Mouse (Mus musculus): ENCODE data around the gene Sh3bgrl2. TPM values are rescaled to one million over a fixed set of nuclear protein-coding genes. Genes with fewer than 3 reads are reported as not detected.
A peak's percentile ranks its signal among the peaks of the same experiment; 100 is the strongest.
"Not testable (repeated sequence)": the region's sequence is repeated elsewhere in the genome, so short reads cannot be mapped to it uniquely, and the experiment has no call there.

The Sh3bgrl2 gene
- polyA plus RNA-seq (2015; fragmentation: Nextera tagmentation; extraction: Ambion mirVana) = 27.4 and 28.6 TPM in 2 replicates

DNA sequence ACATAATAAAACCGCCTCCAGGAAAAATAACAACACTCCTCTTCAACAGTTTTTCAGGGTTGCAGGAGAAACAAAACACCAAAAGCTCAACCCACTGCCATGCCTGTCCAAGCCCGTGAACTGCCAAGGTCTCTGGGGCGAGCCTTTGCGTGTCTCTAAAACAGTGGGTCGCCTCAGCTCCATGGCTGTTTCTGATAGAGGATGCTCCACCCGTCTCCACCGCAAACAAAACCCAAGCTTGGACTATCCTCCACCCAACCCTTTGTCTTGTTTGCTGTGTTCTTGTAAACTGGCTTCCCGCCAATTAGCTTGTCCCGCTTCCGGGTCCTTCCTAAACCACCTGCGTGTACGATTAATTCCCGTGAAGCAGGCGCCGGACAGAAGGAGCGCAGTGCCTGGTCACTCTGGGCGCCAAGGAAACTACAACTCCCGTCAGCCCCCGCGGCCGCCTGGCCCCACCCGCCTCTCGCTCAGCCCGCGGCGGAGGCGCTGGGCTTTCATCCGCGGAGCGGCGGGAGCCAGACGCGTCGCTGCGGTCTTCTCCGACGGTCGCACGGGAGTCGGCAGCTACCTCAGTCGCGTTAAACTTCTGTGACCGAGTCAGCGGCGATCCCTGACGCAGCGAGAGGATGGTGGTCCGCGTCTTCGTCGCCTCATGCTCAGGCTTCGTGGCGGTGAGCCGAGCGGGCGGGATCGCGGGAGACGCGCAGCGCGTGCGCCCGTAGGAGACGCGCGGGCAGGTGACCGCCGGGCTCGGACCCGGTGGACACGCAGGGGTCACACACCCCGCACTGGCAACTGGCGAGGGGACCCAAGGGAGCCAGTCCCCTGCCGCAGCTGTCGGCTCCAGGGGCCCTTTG is at the start of gene Sh3bgrl2:
Gene Sh3bgrl2 (plus strand): TSS at position 498 of the 860 bp plus-strand sequence.
- peak within 1 kb of the TSS; percentile 33; the same call in 1 of the 2 replicates for H3K9ac ChIP-seq
- 0 out of 2 replicates have a peak within 1 kb of the TSS, but pooled peaks have one; percentile 27 for H3K27ac ChIP-seq
- H3K9me3 ChIP-seq = no peaks in the 10 kb centered on the region
- no peaks in the 10 kb centered on the region for H3K36me3 ChIP-seq
- H3K4me2 ChIP-seq = peak within 1 kb of the TSS; percentile 83
- peak within 1 kb of the TSS; percentile 61 for H3K4me3 ChIP-seq (replicated peaks)
- H3K4me1 ChIP-seq = peaks cover 8% of the 10 kb centered on the region; the same call in 1 of the 2 replicates
- peak; percentile 87 for ATAC-seq (ENCODE audit: insufficient read depth, low FRiP score, low read depth)
- no peaks in the 10 kb centered on the region for H3K27me3 ChIP-seq (replicated peaks)
- 2% methylated on average over 76 of the region's 76 CpGs for WGBS

DNA sequence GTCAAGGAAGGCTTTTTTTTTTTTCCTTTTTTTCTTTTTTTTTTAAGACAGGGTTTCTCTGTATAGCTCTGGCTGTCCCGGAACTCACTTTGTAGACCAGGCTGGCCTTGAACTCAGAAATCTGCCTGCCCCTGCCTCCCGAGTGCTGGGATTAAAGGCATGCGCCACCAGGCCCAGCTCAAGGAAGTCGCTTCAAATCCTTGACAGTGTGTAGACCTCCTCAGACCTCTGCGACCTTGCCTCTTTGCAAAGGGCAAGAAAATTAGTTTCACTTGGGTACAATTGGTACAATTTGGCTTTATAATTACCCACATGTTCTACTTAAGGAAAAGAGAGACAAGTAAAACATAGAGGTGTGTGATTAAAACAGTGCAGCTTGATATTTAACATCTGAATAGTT is 29.0 kb upstream of the Sh3bgrl2 start:
- H3K27ac ChIP-seq; H3K36me3 ChIP-seq; H3K9ac ChIP-seq; H3K4me2 ChIP-seq; ATAC-seq (ENCODE audit: insufficient read depth, low FRiP score, low read depth); H3K9me3 ChIP-seq; H3K4me3 ChIP-seq (replicated peaks); H3K4me1 ChIP-seq; H3K27me3 ChIP-seq (replicated peaks): not testable (repeated sequence)
- 81% methylated on average over 5 of the region's 5 CpGs for WGBS

DNA sequence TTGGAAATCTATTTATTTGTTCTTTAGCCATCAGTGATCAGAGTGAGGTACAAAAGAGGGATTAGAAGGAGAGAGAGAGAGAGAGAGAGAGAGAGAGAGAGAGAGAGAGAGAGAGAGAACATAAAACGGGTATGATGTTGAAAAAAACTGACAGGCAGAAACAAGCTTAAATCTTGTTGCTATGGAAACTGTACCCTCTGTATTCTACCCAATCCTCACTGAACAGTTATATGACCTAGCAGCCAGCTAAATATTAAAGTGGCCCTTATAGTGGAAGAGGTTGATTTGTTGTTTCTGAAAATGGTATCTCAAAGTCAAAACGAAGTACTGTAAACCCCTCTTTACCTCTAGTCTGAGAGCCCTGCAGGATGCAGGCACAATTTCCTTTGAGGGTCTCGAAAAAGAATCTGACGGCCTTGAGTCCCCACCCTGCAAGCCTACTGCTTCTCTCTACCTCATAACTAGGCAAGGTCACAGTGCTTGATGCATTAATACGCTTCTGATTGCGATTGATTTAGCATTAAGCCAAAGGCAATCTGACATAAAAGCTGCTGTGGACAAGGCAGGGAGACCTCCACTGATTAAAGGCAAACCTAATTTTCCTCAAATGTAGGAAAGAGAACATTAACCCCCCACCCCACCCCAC is 28.5 kb upstream of the Sh3bgrl2 start:
- H3K9ac ChIP-seq = no peak overlapping the region
- WGBS = 76% methylated on average over 6 of the region's 6 CpGs
- ATAC-seq (ENCODE audit: insufficient read depth, low FRiP score, low read depth) = no peak
- H3K4me3 ChIP-seq (replicated peaks) = no peak overlapping the region
- no peak overlapping the region for H3K4me2 ChIP-seq
- no peaks in the 10 kb centered on the region for H3K4me1 ChIP-seq
- no peaks in the 10 kb centered on the region for H3K27me3 ChIP-seq (replicated peaks)
- no peaks in the 10 kb centered on the region for H3K9me3 ChIP-seq
- no peak overlapping the region for H3K27ac ChIP-seq
- no peaks in the 10 kb centered on the region for H3K36me3 ChIP-seq

DNA sequence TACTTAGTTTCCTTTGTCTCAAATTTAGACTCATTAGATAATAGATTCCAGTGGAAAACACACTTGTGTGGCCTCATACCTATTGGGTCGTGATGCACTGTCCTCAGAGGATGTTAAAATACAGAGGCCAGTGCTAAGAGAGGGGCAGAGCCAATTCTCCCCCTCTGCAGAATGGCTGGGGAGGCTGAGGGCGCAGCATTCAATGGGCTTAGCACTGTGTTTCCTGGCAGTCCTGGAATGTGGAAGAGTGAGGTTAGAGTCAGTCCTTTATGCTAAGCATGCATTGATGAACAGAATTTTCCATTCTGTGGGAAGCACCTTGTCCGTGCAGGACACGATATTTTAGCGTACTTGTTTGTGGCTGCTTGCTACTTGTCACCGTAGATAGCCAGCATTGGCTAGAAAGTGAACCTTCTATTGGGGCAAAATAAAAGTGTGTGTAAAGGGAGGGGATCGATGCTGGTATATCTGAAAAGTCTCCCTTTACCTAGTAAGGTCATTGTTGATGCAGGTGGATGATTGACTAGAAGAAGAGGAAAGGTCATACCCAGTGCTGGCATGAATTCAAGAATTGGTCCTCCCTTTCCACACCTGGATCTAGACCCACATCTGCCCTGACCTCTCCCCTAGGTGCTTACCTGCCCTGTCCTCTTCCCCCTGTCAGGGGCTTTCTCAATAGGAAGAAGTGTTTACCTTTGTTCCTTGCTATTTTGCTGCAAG is 20.6 kb upstream of the Sh3bgrl2 start:
- 0 out of 2 replicates have a peak, but pooled peaks have one; percentile 22 for ATAC-seq (ENCODE audit: insufficient read depth, low FRiP score, low read depth)
- no peaks in the 10 kb centered on the region for H3K9me3 ChIP-seq
- WGBS = 70% methylated on average over 7 of the region's 7 CpGs

DNA sequence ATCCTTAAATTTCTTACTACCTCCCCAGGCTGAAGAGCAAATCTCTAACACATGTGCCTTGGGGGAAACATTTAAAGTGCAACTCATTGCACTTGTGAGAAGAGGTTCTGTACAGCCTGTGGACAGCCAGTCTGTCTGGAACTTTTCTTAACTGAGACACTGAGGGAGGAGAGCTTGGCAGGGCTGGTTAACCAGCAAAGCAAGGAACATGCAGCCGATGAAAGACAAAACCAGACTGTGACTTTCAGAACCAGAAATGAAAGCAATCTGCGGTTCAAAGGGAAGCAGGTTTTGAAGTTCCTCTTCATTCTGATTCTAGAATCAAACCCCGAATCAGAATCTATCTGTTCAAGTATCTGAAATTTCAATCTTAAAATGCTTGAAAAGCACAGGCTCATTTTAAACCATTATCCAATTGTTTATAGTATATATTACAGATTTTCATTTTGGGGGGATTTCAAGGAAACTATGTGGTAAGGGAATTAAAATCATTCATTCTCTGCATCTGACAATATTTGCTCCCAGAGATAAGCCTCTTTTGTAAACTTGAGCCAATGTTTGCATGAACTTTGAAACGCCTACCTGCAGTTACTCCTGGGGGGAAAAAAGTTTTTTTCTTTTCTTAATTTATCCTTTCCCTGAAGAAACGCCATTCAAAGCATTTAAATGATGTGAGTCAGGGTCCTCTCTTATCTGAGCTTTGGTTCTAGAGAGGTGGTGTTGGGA is 14.9 kb upstream of the Sh3bgrl2 start:
- no peak for ATAC-seq (ENCODE audit: insufficient read depth, low FRiP score, low read depth)
- no peak overlapping the region for H3K9ac ChIP-seq
- 42% methylated on average over 5 of the region's 5 CpGs for WGBS
- H3K27ac ChIP-seq = no peak overlapping the region
- no peaks in the 10 kb centered on the region for H3K36me3 ChIP-seq
- no peaks in the 10 kb centered on the region for H3K9me3 ChIP-seq
- H3K4me1 ChIP-seq = 0 out of 2 replicates have a peak, but pooled peaks cover 5% of the 10 kb centered on the region
- H3K4me2 ChIP-seq = no peak overlapping the region
- H3K4me3 ChIP-seq (replicated peaks) = no peak overlapping the region
- H3K27me3 ChIP-seq (replicated peaks) = no peaks in the 10 kb centered on the region

More for the DNA sequence above, 20.6 kb upstream of the Sh3bgrl2 start:
- no peaks in the 10 kb centered on the region for H3K27me3 ChIP-seq (replicated peaks)
- no peak overlapping the region for H3K4me3 ChIP-seq (replicated peaks)
- H3K4me2 ChIP-seq = no peak overlapping the region
- H3K27ac ChIP-seq = no peak overlapping the region
- H3K4me1 ChIP-seq = 0 out of 2 replicates have a peak, but pooled peaks cover under 1% of the 10 kb centered on the region
- no peaks in the 10 kb centered on the region for H3K36me3 ChIP-seq
- H3K9ac ChIP-seq = no peak overlapping the region

DNA sequence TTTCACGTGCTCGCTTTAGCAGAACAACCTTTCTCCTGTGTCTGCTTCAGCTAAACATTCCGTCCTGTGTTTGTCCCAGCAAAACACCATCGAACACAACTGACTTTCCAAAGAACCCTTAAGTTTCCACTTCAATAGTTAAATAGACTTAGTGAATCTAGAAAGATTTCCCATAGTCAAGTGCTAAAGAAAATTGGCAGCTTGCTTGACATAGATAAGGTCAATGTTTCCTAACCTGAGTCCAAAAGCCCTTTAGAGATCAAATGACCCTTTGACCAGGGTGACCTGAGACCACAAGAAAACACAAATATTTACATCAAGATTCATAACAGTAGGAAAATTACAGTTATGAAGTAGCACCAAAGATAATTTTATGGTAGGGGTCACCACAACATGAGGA is 11.2 kb upstream of the Sh3bgrl2 start:
- Histone ChIP-seq H3K9ac (no peak overlapping the region), H3K27ac (no peak overlapping the region), H3K4me3 (replicated peaks) (no peak overlapping the region), H3K9me3 (no peaks in the 10 kb centered on the region), H3K27me3 (replicated peaks) (no peaks in the 10 kb centered on the region), H3K4me1 (0 out of 2 replicates have a peak, but pooled peaks cover 5% of the 10 kb centered on the region), H3K4me2 (no peak overlapping the region), H3K36me3 (no peaks in the 10 kb centered on the region)
- WGBS = 90% methylated on average over 4 of the region's 4 CpGs
- ATAC-seq (ENCODE audit: insufficient read depth, low FRiP score, low read depth) = no peak

DNA sequence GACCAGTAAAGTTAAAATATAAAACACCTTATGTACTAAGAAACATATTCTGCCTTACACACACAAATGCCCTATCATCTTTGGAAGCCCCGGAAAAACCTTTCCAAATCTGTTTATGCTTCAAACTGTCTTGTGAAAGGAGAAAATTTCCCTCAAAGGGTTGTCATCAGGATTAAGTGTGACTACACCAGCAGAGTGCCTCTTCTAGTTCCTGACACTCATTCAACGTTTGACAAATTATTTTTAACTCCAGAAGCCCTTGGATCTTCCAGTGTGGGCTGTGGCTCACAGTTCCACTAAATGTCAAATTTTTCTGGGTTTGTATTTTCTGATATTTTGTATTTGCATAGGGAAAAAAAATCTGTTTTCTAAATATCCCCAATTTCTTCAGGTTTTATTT is 10.6 kb upstream of the Sh3bgrl2 start:
- Histone ChIP-seq H3K4me1 (0 out of 2 replicates have a peak, but pooled peaks cover 4% of the 10 kb centered on the region), H3K4me2 (no peak overlapping the region), H3K4me3 (replicated peaks) (no peak overlapping the region), H3K36me3 (no peaks in the 10 kb centered on the region), H3K9ac (no peak overlapping the region), H3K9me3 (no peaks in the 10 kb centered on the region), H3K27ac (no peak overlapping the region), H3K27me3 (replicated peaks) (no peaks in the 10 kb centered on the region)
- no peak for ATAC-seq (ENCODE audit: insufficient read depth, low FRiP score, low read depth)
- WGBS = 34% methylated on average over 2 of the region's 2 CpGs

DNA sequence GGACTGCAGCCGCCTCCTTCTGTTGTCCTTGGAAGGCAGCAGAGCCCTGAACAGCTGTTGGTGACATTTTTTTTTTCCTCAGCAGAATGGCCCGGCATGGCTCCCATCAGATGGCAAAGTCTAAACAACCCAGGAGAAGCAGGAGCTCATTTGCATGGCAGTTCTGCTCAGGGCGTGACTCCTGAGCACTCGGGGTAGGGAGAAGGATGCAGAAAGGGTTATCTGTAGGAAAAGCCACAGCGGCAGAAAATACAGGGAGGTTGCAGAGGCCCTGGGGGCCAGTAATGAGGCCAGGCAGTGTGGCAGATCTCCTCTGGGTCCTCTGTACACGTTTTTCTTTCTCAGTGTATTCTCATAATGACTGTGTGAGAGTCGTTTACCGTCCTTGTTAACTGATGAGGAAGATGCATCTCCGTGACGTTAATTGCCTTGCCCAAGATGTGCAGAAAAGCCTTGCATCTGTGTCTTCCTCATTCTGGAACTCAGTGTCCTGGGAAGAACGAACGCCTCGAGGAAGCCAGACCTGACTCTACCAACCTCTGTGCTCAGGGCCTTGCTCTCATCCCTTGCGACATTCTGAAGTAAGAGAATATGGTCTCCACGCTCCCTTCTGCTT is 10.1 kb upstream of the Sh3bgrl2 start:
- no peaks in the 10 kb centered on the region for H3K27me3 ChIP-seq (replicated peaks)
- H3K9ac ChIP-seq = no peak overlapping the region
- no peaks in the 10 kb centered on the region for H3K4me1 ChIP-seq
- no peak overlapping the region for H3K4me2 ChIP-seq
- H3K9me3 ChIP-seq = no peaks in the 10 kb centered on the region
- no peak overlapping the region for H3K27ac ChIP-seq
- ATAC-seq (ENCODE audit: insufficient read depth, low FRiP score, low read depth) = no peak
- WGBS = 47% methylated on average over 15 of the region's 15 CpGs
- H3K36me3 ChIP-seq = no peaks in the 10 kb centered on the region
- H3K4me3 ChIP-seq (replicated peaks) = no peak overlapping the region

DNA sequence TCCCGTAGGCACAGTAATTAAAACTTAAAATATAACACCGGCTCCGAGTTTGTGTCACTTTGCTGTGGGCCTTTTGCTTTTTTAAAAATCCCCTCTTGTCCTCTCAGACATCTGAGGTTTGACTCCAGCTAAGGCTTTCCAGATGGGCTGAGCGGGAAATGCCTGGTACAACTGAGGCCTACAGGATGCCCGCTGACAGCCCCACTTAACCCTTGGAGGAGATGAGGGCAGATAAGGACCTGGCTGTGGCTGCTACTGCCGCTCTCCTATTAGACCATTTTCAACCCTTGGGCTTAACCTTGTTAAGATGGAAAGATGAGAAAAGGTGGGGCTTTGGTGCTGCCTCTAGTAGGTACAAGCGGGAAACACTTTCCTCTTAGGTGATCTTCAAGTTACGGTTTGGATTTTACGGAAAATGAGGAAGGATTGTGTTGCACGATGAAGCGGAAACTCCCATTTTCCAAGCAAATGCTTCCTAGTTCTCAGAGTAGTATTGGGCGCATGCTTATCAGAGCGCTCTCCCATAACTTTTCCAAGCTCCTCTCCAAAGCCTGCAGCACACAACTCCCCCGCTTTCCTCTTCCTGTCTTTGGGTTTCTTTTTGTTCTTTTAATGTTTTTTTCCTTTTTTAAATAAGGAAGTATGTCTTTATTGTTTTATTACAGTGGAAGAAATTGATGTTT is 8.2 kb upstream of the Sh3bgrl2 start:
- Histone ChIP-seq H3K27ac (no peak overlapping the region), H3K9ac (no peak overlapping the region), H3K4me1 (no peaks in the 10 kb centered on the region), H3K4me3 (replicated peaks) (no peak overlapping the region), H3K9me3 (no peaks in the 10 kb centered on the region), H3K27me3 (replicated peaks) (no peaks in the 10 kb centered on the region), H3K36me3 (no peaks in the 10 kb centered on the region), H3K4me2 (no peak overlapping the region)
- WGBS = 81% methylated on average over 14 of the region's 14 CpGs
- no peak for ATAC-seq (ENCODE audit: insufficient read depth, low FRiP score, low read depth)

DNA sequence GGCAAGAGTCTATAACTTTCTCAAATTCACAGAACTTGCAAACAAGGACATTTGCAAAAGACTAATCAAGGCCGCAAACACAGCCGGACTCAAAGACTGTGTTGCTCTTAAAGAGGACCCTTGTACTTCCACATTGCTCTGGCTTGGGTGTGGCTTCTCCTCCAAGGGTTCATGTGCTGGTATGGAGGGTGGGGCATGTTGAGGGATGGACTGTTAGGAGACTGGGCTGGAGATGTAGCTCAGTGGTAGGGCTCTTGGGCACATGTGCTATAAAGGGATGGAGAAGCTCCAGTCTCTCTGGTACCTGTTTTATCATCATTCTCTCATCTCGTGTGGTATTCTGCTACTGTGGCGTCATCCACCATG is 7.7 kb upstream of the Sh3bgrl2 start:
- Histone ChIP-seq H3K9me3 (no peaks in the 10 kb centered on the region), H3K36me3 (no peaks in the 10 kb centered on the region), H3K27ac (no peak overlapping the region), H3K27me3 (replicated peaks) (no peaks in the 10 kb centered on the region), H3K4me2 (no peak overlapping the region), H3K4me3 (replicated peaks) (no peak overlapping the region), H3K9ac (no peak overlapping the region), H3K4me1 (no peaks in the 10 kb centered on the region)
- no peak for ATAC-seq (ENCODE audit: insufficient read depth, low FRiP score, low read depth)
- WGBS = 81% methylated on average over 4 of the region's 4 CpGs
